In the genomic region with DNA sequence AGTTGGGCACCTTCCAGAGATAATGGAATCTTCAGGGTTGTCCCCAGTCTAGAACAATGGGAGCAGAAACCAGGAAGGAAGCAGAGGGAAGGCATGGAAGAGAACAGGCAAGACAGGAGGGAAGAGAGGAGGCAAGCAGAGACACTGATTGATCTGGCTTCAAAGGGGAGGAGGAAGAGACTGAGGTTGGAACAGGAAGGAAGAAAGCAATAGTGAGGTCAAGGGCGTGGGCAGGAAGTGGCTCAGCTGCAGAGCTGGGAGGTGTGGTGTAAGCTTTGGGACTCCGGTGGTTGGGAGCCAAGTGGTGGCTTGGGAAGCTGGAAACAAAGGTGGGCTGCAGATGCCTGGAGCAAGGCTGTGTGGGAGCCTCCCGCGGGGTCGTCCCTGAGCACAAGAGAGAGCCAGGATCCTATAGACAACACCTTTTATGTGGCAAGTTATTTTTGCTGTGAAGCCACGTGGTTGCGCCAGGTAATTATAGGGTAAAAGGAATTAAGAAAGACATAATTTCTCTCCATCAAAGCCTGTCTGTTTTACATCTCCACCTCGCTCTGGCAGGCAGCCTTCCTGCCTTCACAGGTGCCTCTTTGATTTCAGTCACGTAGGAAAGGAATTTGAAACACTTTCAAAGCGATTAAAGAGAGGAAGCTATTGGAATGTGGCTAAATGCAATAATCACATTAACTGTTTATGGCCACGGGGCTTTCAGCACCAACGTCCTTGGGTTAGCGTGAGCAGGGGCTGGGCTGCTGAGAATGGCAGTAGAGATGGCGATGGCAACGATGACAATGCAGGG, we compare ENCODE assay signal across 12 mouse cellular contexts.
DNase-seq lines count a peak whose midpoint lies in the region; ATAC-seq lines count a peak whose summit lies in the region.
"Had no signal": no experiment of that assay in that cellular context is flagged by ENCODE, and none has a peak within 500 bp of the region (broad histone marks: within the 10 kb centered on the region; RNA-seq: fewer than 3 reads in every experiment).

No protein-coding gene starts in this region.

- H3K4me1 ChIP-seq in heart, embryonic 12.5 days (replicated peaks) = no peaks in the 10 kb centered on the region
- H3K4me1 ChIP-seq in neural tube, embryonic 15.5 days = peaks cover 4% of the 10 kb centered on the region; the same call in 1 of the 2 replicates

- H3K9me3 ChIP-seq in heart, embryonic 12.5 days (replicated peaks) = no peaks in the 10 kb centered on the region
- H3K9me3 ChIP-seq in neural tube, embryonic 15.5 days (replicated peaks) = no peaks in the 10 kb centered on the region
- H3K9me3 ChIP-seq: limb, embryonic 13.5 days had no signal

- no peak overlapping the region for H3K4me3 ChIP-seq in heart, embryonic 12.5 days
- H3K4me3 ChIP-seq in neural tube, embryonic 15.5 days (replicated peaks) = no peak overlapping the region
- H3K4me3 ChIP-seq: limb, embryonic 13.5 days had no signal

- no peak overlapping the region for H3K9ac ChIP-seq in heart, embryonic 12.5 days
- no peak overlapping the region for H3K9ac ChIP-seq in neural tube, embryonic 15.5 days (replicated peaks)
- H3K9ac ChIP-seq: limb, embryonic 13.5 days had no signal

- H3K27me3 ChIP-seq in heart, embryonic 12.5 days (replicated peaks) = 0 out of 2 replicates have a peak, but pooled peaks cover 3% of the 10 kb centered on the region
- no peaks in the 10 kb centered on the region for H3K27me3 ChIP-seq in neural tube, embryonic 15.5 days (replicated peaks)
- H3K27me3 ChIP-seq: limb, embryonic 13.5 days had no signal

- no peak overlapping the region for H3K4me2 ChIP-seq in heart, embryonic 12.5 days
- no peak overlapping the region for H3K4me2 ChIP-seq in neural tube, embryonic 15.5 days
- H3K4me2 ChIP-seq: limb, embryonic 13.5 days had no signal

- no peaks in the 10 kb centered on the region for H3K36me3 ChIP-seq in heart, embryonic 12.5 days
- H3K36me3 ChIP-seq in neural tube, embryonic 15.5 days = no peaks in the 10 kb centered on the region
- H3K36me3 ChIP-seq: G1E; limb, embryonic 13.5 days had no signal

- 72% methylated on average over 15 of the region's 15 CpGs for WGBS in heart, embryonic 12.5 days
- 64% methylated on average over 15 of the region's 15 CpGs for WGBS in neural tube, embryonic 15.5 days

- intact Hi-C loops in heart, postnatal 36 days (cut with DNase I) = loop anchor here (5.0 kb wide), 1 partner anchor 235 kb away; a partner anchor contains a TSS

- no peak for ATAC-seq in heart, embryonic 12.5 days (ENCODE audit: insufficient number of reproducible peaks, low FRiP score)
- ATAC-seq in neural tube, embryonic 15.5 days (ENCODE audit: low FRiP score) = no peak

- no peak overlapping the region for H3K27ac ChIP-seq in heart, embryonic 12.5 days (ENCODE audit: poor library complexity, severe bottlenecking)
- H3K27ac ChIP-seq in neural tube, embryonic 15.5 days (replicated peaks) = no peak overlapping the region
- H3K27ac ChIP-seq: limb, embryonic 13.5 days had no signal

- peak; percentile 24 for DNase-seq in heart, adult 8-10 months (ENCODE audit: low spot score)
- DNase-seq in ZHBTc4 (ENCODE audit: low read depth, low spot score) = peak; percentile 70
- peak; percentile 6 to 9 for DNase-seq in heart, postnatal 36 days
- peak; percentile 49 for DNase-seq in lung, postnatal 10 days
- DNase-seq in cerebellum, adult 8-10 months = no peak
- no peak for DNase-seq in urinary bladder, postnatal 4 days (ENCODE audit: low spot score in 2 of 2)
- DNase-seq: embryo, embryonic 11 days; thymus, adult 2 months had no signal

Comparison
In these comparisons a context has a peak if more than half of its experiments do, and no peak if none do; other contexts are left out.
1. DNase-seq: peak in heart, adult 8-10 months (single experiment), ZHBTc4 (single experiment), heart, postnatal 36 days (2 of 2) and lung, postnatal 10 days (single experiment); none in cerebellum, adult 8-10 months (single experiment) and urinary bladder, postnatal 4 days (0 of 2).